23 mouse cellular contexts compared by ENCODE assay signal in genomic region chr3:107295672-107296360, GRCm38 (mm10). TPM values are rescaled to one million over a fixed set of nuclear protein-coding genes. Genes with fewer than 3 reads are reported as not detected.
"Had no signal": no experiment of that assay in that cellular context is flagged by ENCODE, and none has a peak within 500 bp of the region (broad histone marks: within the 10 kb centered on the region; RNA-seq: fewer than 3 reads in every experiment).

No protein-coding gene starts in this region.

- H3K4me3 ChIP-seq: liver, embryonic 15.5 days; lung, embryonic 15.5 days; megakaryocyte, embryonic 14.5 days; midbrain, embryonic 13.5 days; midbrain, embryonic 15.5 days; neural tube, embryonic 12.5 days; stomach, embryonic 15.5 days had no signal

- H3K9ac ChIP-seq: liver, embryonic 15.5 days; liver, postnatal 0 days; lung, embryonic 15.5 days; midbrain, embryonic 13.5 days; midbrain, embryonic 15.5 days; neural tube, embryonic 12.5 days; stomach, embryonic 15.5 days had no signal

- H3K36me3 ChIP-seq: lung, embryonic 15.5 days; midbrain, embryonic 15.5 days; neural tube, embryonic 12.5 days; stomach, embryonic 15.5 days had no signal

- H3K4me2 ChIP-seq: liver, embryonic 15.5 days; lung, embryonic 15.5 days; midbrain, embryonic 13.5 days; midbrain, embryonic 15.5 days; neural tube, embryonic 12.5 days; stomach, embryonic 15.5 days had no signal

- H3K4me1 ChIP-seq: midbrain, embryonic 13.5 days; midbrain, embryonic 15.5 days; neural tube, embryonic 12.5 days had no signal

- ATAC-seq: liver, postnatal 0 days; lung, postnatal 0 days; midbrain, embryonic 13.5 days; midbrain, embryonic 15.5 days had no signal

- H3K27ac ChIP-seq: liver, embryonic 15.5 days; lung, embryonic 15.5 days; macrophage; midbrain, embryonic 13.5 days; midbrain, embryonic 15.5 days; neural tube, embryonic 12.5 days; stomach, embryonic 15.5 days; stomach, postnatal 0 days had no signal

- H3K9me3 ChIP-seq: liver, embryonic 15.5 days; lung, embryonic 15.5 days; megakaryocyte, embryonic 14.5 days; midbrain, embryonic 13.5 days; midbrain, embryonic 15.5 days; neural tube, embryonic 12.5 days; stomach, embryonic 15.5 days had no signal

- H3K27me3 ChIP-seq: liver, embryonic 15.5 days; lung, embryonic 15.5 days; megakaryocyte, embryonic 14.5 days; midbrain, embryonic 13.5 days; midbrain, embryonic 15.5 days; neural tube, embryonic 12.5 days; stomach, embryonic 15.5 days had no signal

- DNase-seq: liver, postnatal 0 days; lung, adult 2 months; lung, postnatal 14 days; lung, postnatal 36 days; right cerebral cortex, postnatal 14 days; thymus, adult 2 months; thymus, postnatal 25 days; thymus, postnatal 4 days had no signal

RNA-seq across cellular contexts. Expression of gene Slc16a4, which starts 4.8 kb away (rescaled TPM):
- total RNA-seq: neutrophil, adult 5-6 weeks had no signal
- polyA plus RNA-seq: macrophage had no signal

RNA-seq across cellular contexts. Expression of gene Prok1, which starts 56.3 kb away (rescaled TPM):
- total RNA-seq: megakaryocyte progenitor cell, adult 5-6 weeks; monocyte, adult 5-6 weeks; neutrophil, adult 5-6 weeks had no signal
- polyA plus RNA-seq: lung, adult 2 months; lung, embryonic 15.5 days; lung, postnatal 0 days; macrophage; midbrain, embryonic 13.5 days; neural tube, embryonic 12.5 days; spleen, adult 2 months; testis, adult 2 months had no signal
